Mouse (Mus musculus): ENCODE measurements around the gene Pitpnm2.

DNA sequence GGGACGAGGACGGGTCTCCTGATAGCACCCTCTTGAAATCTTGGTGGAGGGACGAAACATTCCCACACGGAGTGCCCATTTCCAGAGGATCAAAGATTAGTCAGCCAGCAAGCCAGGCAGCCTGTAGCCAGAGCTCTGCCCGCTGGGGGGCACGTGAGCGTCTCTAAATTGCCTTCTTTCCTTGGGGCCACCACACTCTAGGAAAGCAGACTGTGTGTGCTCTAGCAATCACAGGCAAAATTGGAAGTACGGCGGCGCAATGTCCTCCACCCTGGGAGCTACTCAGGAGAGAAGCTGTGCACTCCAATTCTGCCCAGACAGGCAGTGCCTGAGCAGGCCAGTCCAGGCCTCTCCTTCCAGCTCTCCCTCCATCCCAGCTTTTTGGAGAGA is 63.1 kb downstream of the Pitpnm2 start:
- no peak for TF ChIP-seq POLR2A (IDR thresholded peaks at IDR 0.05; ENCODE audit: insufficient read depth, low read depth, low read length)
- 0 out of 2 replicates have a peak, but pooled peaks have one; percentile 6 for TF ChIP-seq CTCF (IDR thresholded peaks at IDR 0.05; ENCODE audit: insufficient read depth, low read depth, low read length)
